Mouse (Mus musculus): Measurements from ENCODE around the gene Nr6a1. TPM values are rescaled to one million over a fixed set of nuclear protein-coding genes. Genes with fewer than 3 reads are reported as not detected.

Gene Nr6a1
- polyA plus RNA-seq, 1 experiment from 2014 or later, result 4.9 TPM

DNA sequence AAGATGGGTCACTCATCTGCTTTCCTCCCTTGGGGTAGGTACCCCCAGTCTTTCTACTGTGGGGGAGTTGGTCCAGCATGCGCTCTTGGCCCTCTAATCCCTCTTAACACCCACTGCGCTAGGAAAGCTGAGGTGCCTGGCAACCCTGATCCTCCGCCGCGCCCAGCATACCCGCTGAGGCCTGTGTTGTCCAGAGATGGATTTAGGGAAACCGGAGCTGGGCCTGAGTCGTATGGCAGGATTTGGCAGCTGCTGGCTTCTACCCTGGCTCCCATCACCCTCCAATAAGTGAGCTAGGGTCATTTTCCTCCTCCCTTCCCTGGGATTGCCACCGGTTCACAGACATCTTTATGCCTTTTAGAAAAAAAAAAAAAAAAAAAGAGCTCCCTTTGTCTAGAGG lies 231.7 kb downstream of the Nr6a1 start:
- H3K27ac ChIP-seq (replicated peaks), result no peak overlapping the region
- 40% methylated on average over 9 of the region's 9 CpGs for WGBS
- H3K9me3 ChIP-seq, result no peaks in the 10 kb centered on the region
- no peaks in the 10 kb centered on the region for H3K36me3 ChIP-seq (replicated peaks)
- DNase-seq (ENCODE audit: low spot score), result no peak
- peaks cover 33% of the 10 kb centered on the region for H3K4me1 ChIP-seq
- peaks cover 99% of the 10 kb centered on the region for H3K27me3 ChIP-seq (replicated peaks; ENCODE audit: low read depth, poor library complexity, severe bottlenecking)
- H3K4me3 ChIP-seq, result no peak overlapping the region

GRCm38 (mm10) chr2:38691542-38691941 lies 235.9 kb downstream of the Nr6a1 start:
- H3K27me3 ChIP-seq (replicated peaks; ENCODE audit: low read depth, poor library complexity, severe bottlenecking), result peaks cover 95% of the 10 kb centered on the region
- H3K4me3 ChIP-seq, result no peak overlapping the region
- no peaks in the 10 kb centered on the region for H3K36me3 ChIP-seq (replicated peaks)
- H3K4me1 ChIP-seq, result peaks cover 39% of the 10 kb centered on the region
- no peak overlapping the region for H3K27ac ChIP-seq (replicated peaks)
- DNase-seq (ENCODE audit: low spot score), result peak; percentile 65
- H3K9me3 ChIP-seq, result no peaks in the 10 kb centered on the region
- 15% methylated on average over 8 of the region's 8 CpGs for WGBS

DNA sequence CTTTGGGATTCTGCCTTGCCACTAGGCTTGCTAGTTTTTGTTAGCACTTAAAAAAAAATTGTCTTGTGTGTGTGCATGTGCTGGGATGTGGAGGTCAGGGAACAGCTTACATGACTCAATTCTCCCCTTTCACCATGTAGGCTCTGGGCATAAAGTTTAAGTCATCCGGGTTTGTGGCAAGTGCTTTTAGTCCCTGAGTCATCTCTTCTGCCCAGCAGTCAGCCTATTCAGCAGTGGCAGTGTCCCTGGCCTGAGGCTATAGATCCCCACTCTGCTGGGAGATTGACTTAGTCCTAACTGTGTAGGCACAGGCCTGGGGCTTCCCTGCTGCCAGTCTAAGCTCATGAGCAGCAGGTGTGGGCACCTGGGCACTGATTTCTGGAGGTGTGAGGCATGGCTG lies 237.6 kb downstream of the Nr6a1 start:
- Histone ChIP-seq H3K9me3 (no peaks in the 10 kb centered on the region), H3K4me1 (peaks cover 33% of the 10 kb centered on the region), H3K27me3 (replicated peaks; ENCODE audit: low read depth, poor library complexity, severe bottlenecking) (peaks cover 78% of the 10 kb centered on the region), H3K4me3 (no peak overlapping the region), H3K27ac (replicated peaks) (0 out of 2 replicates have a peak overlapping the region, but pooled peaks have one; percentile 77), H3K36me3 (replicated peaks) (no peaks in the 10 kb centered on the region)
- DNase-seq (ENCODE audit: low spot score), result no peak
- WGBS, result 60% methylated on average over 1 of the region's 1 CpGs

GRCm38 (mm10) chr2:38688791-38689520 lies 238.5 kb downstream of the Nr6a1 start:
- DNase-seq (ENCODE audit: low spot score), result peak; percentile 89
- peak overlapping the region; percentile 57 for H3K4me3 ChIP-seq
- peaks cover 73% of the 10 kb centered on the region for H3K27me3 ChIP-seq (replicated peaks; ENCODE audit: low read depth, poor library complexity, severe bottlenecking)
- no peaks in the 10 kb centered on the region for H3K9me3 ChIP-seq
- no peaks in the 10 kb centered on the region for H3K36me3 ChIP-seq (replicated peaks)
- peak overlapping the region; percentile 77 for H3K27ac ChIP-seq (replicated peaks)
- 4% methylated on average over 29 of the region's 29 CpGs for WGBS
- H3K4me1 ChIP-seq, result peaks cover 33% of the 10 kb centered on the region

GRCm38 (mm10) chr2:38685746-38686145 lies 241.7 kb downstream of the Nr6a1 start:
- Histone ChIP-seq H3K27ac (replicated peaks) (no peak overlapping the region), H3K36me3 (replicated peaks) (no peaks in the 10 kb centered on the region), H3K9me3 (no peaks in the 10 kb centered on the region), H3K27me3 (replicated peaks; ENCODE audit: low read depth, poor library complexity, severe bottlenecking) (peaks cover 47% of the 10 kb centered on the region), H3K4me1 (peaks cover 27% of the 10 kb centered on the region), H3K4me3 (no peak overlapping the region)
- WGBS, result 69% methylated on average over 3 of the region's 3 CpGs
- DNase-seq (ENCODE audit: low spot score), result no peak

DNA sequence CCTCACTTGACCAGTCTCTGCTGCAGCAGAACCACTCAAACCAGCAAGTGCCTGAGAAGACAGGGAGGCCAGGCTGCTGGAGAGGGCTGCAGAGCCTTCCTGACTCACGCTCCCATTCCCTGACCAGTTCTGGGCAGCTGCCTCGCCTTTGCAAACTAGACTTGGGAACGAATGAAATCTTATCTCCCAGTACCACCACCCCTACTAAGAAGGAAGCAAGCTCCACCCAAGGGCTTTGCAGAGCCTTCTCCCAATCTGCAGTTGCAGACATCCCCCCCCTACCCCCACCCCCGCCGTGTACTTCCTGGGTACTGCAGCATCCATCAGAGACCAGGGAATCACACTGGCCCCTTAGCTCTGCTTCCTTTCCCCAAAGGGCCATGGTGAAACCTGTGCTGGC lies 244.4 kb downstream of the Nr6a1 start:
- DNase-seq (ENCODE audit: low spot score), result no peak
- no peak overlapping the region for H3K27ac ChIP-seq (replicated peaks)
- 75% methylated on average over 5 of the region's 5 CpGs for WGBS
- H3K27me3 ChIP-seq (replicated peaks; ENCODE audit: low read depth, poor library complexity, severe bottlenecking), result peaks cover 28% of the 10 kb centered on the region
- no peak overlapping the region for H3K4me3 ChIP-seq
- H3K9me3 ChIP-seq, result no peaks in the 10 kb centered on the region
- H3K4me1 ChIP-seq, result peaks cover 6% of the 10 kb centered on the region; the same call in 1 of the 2 replicates
- H3K36me3 ChIP-seq (replicated peaks), result no peaks in the 10 kb centered on the region

GRCm38 (mm10) chr2:38682209-38682608 lies 245.3 kb downstream of the Nr6a1 start:
- no peak overlapping the region for H3K27ac ChIP-seq (replicated peaks)
- H3K4me3 ChIP-seq, result no peak overlapping the region
- 93% methylated on average over 5 of the region's 5 CpGs for WGBS
- no peak for DNase-seq (ENCODE audit: low spot score)
- peaks cover 6% of the 10 kb centered on the region; the same call in 1 of the 2 replicates for H3K4me1 ChIP-seq
- H3K9me3 ChIP-seq, result no peaks in the 10 kb centered on the region
- H3K27me3 ChIP-seq (replicated peaks; ENCODE audit: low read depth, poor library complexity, severe bottlenecking), result peaks cover 20% of the 10 kb centered on the region
- no peaks in the 10 kb centered on the region for H3K36me3 ChIP-seq (replicated peaks)

GRCm38 (mm10) chr2:38678947-38679346 lies 248.5 kb downstream of the Nr6a1 start:
- peaks cover 18% of the 10 kb centered on the region; the same call in 1 of the 2 replicates for H3K27me3 ChIP-seq (replicated peaks; ENCODE audit: low read depth, poor library complexity, severe bottlenecking)
- H3K27ac ChIP-seq (replicated peaks), result no peak overlapping the region
- no peak for DNase-seq (ENCODE audit: low spot score)
- H3K36me3 ChIP-seq (replicated peaks), result no peaks in the 10 kb centered on the region
- H3K4me3 ChIP-seq, result no peak overlapping the region
- H3K9me3 ChIP-seq, result no peaks in the 10 kb centered on the region
- H3K4me1 ChIP-seq, result 0 out of 2 replicates have a peak, but pooled peaks cover 4% of the 10 kb centered on the region

DNA sequence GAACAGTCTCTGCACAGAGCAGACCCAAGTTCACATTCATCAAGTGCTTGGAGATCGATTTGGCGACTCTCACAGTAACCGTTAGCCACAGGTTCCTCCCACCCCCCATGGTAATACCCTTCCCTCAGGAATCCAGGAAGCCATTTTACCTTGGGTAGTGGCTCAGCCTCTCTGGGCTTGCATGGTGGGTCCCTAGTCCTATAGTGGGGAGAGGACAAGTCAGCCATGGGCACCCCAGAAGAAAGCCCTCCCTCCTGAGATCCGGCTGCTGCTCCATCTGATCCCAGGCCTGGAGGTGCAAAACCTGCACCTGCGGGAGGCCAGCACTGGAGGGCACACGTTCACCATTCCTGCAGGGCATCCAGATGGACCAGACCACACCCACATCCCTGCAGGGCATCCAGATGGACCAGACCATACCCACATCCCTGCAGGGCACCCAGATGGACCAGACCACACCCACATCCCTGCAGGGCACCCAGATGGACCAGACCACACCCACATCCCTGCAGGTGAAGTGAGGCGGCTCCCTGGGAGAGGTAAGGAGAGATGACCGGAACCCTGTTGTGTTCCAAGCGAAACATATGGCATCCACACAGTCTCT lies 252.0 kb downstream of the Nr6a1 start:
- peaks cover 44% of the 10 kb centered on the region for H3K27me3 ChIP-seq (replicated peaks; ENCODE audit: low read depth, poor library complexity, severe bottlenecking)
- WGBS, result 61% methylated on average over 9 of the region's 9 CpGs
- H3K4me3 ChIP-seq, result no peak overlapping the region
- 0 out of 2 replicates have a peak, but pooled peaks cover 4% of the 10 kb centered on the region for H3K4me1 ChIP-seq
- H3K9me3 ChIP-seq, result no peaks in the 10 kb centered on the region
- peak; percentile 37 for DNase-seq (ENCODE audit: low spot score)
- no peaks in the 10 kb centered on the region for H3K36me3 ChIP-seq (replicated peaks)
- H3K27ac ChIP-seq (replicated peaks), result no peak overlapping the region

Small RNAs within 50 kb of the gene (microRNA-seq; reads per million reads assigned to microRNA genes)
- gene Mir181a-2 (428 reads per million, percentile 66 among the genes with 10 or more reads in this experiment), gene Mir181b-2 (1,155 reads per million, percentile 74 among the genes with 10 or more reads in this experiment)

Other genes with a start within 250 kb of the Nr6a1 start
- 0.34 and 0.97 TPM in 2 replicates for gene Nr5a1, start 213.1 kb downstream of the Nr6a1 start, polyA plus RNA-seq (2016; fragmentation: Nextera tagmentation; extraction: Ambion mirVana)
- gene Olfml2a, start 4.3 kb upstream of the Nr6a1 start, polyA plus RNA-seq (2016; fragmentation: Nextera tagmentation; extraction: Ambion mirVana), result 1.3 and 1.9 TPM in 2 replicates
- gene Wdr38, start 69.8 kb upstream of the Nr6a1 start, polyA plus RNA-seq (2016; fragmentation: Nextera tagmentation; extraction: Ambion mirVana), result 1.6 TPM in 2 replicates
- gene Arpc5l, start 77.7 kb upstream of the Nr6a1 start, polyA plus RNA-seq (2016; fragmentation: Nextera tagmentation; extraction: Ambion mirVana), result 121 and 124 TPM in 2 replicates
- gene Rpl35, start 77.9 kb upstream of the Nr6a1 start, polyA plus RNA-seq (2016; fragmentation: Nextera tagmentation; extraction: Ambion mirVana), result 992 and 1,047 TPM in 2 replicates
- 24.8 and 24.9 TPM in 2 replicates for gene Golga1, start 137.9 kb upstream of the Nr6a1 start, polyA plus RNA-seq (2016; fragmentation: Nextera tagmentation; extraction: Ambion mirVana)